Mouse (Mus musculus) lung, embryonic 14.5 days (tissue): ENCODE results near the gene Stim1. TPM values are rescaled to one million over a fixed set of nuclear protein-coding genes. Genes with fewer than 3 reads are reported as not detected.

Source experiments
- ATAC-seq: fragments of 200-750 bp; cut with Nextera tagmentation; 2 replicates; pipeline ENCODE4 v1.8.0; 2017; ENCODE audit warnings: mild to moderate bottlenecking, moderate TSS enrichment, moderate library complexity; ENCODE audit not compliant: insufficient read depth
- DNase-seq: peaks from one replicate; pipeline ENCODE4 v3.0.0-alpha.2; 2015
- H3K27ac ChIP-seq: fragments of 300-500 bp; sonication (generic); 2 replicates; pipeline ENCODE4 v1.5.1; 2014; ENCODE audit warnings: low read depth, mild to moderate bottlenecking, moderate library complexity
- H3K27me3 ChIP-seq: fragments of 300-500 bp; sonication (generic); 2 replicates; pipeline ENCODE4 v1.6.1; 2014; ENCODE audit warnings: low read length, control low read depth; ENCODE audit not compliant: insufficient read depth
- H3K36me3 ChIP-seq: fragments of 300-500 bp; sonication (generic); 2 replicates; pipeline ENCODE4 v1.6.1; 2014; ENCODE audit warnings: control low read depth; ENCODE audit not compliant: insufficient read depth
- H3K4me1 ChIP-seq: fragments of 300-500 bp; sonication (generic); 2 replicates; pipeline ENCODE4 v1.6.1; 2014; ENCODE audit warnings: antibody characterized with exemption, control low read depth; ENCODE audit not compliant: insufficient read depth
- H3K4me2 ChIP-seq: fragments of 300-500 bp; sonication (generic); 2 replicates; pipeline ENCODE4 v1.6.1; 2014; ENCODE audit warnings: mild to moderate bottlenecking
- H3K4me3 ChIP-seq: fragments of 300-500 bp; sonication (generic); 2 replicates; pipeline ENCODE4 v1.5.1; 2014; ENCODE audit warnings: low read depth, low read length
- H3K9ac ChIP-seq: fragments of 300-500 bp; sonication (generic); 2 replicates; pipeline ENCODE4 v1.6.1; 2014
- H3K9me3 ChIP-seq: fragments of 300-500 bp; sonication (generic); 2 replicates; pipeline ENCODE4 v1.6.1; 2016; ENCODE audit warnings: low read depth, low read length, control low read depth
- CTCF ChIP-seq: IDR thresholded peaks from 2 replicates; pipeline ENCODE4 v1.5.1; 2016; ENCODE audit warnings: antibody characterized with exemption, low read depth
- WGBS: fragments of 180-500 bp; shearing (Covaris S2); extraction: QIAGEN DNeasy Blood & Tissue Kit; methylation state at CpG from one replicate; pipeline ENCODE4 v1.1.7; 2014; 5-methylcytosine and 5-hydroxymethylcytosine counted together
- polyA plus RNA-seq: library from polyadenylated mRNA; unstranded; fragments of >200 nt; fragmentation: Nextera tagmentation; extraction: Ambion mirVana; gene quantifications from 2 replicates; pipeline ENCODE4 v1.2.1, GENCODE M21; 2014

Gene Stim1
- polyA plus RNA-seq, 1 experiment from 2014 or later = 15.9 TPM

GRCm38 (mm10) chr7:102441657-102442391, 174.2 kb downstream of the Stim1 start, which contains the start of gene Rrm1:
Gene Rrm1 (plus strand): TSS chr7:102441695.
- peaks cover 8% of the 10 kb centered on the region for H3K4me1 ChIP-seq
- H3K4me2 ChIP-seq = peak within 1 kb of the TSS; percentile 71
- no peaks in the 10 kb centered on the region for H3K27me3 ChIP-seq
- peaks cover 28% of the 10 kb centered on the region for H3K36me3 ChIP-seq
- H3K27ac ChIP-seq = peak within 1 kb of the TSS; percentile 95
- DNase-seq (peak; percentile 99), ATAC-seq (peak; percentile 99)
- under 1% methylated on average over 56 of the region's 56 CpGs for WGBS
- peak within 1 kb of the TSS; percentile 94 for H3K9ac ChIP-seq
- no peaks in the 10 kb centered on the region for H3K9me3 ChIP-seq
- no peak for TF ChIP-seq CTCF
- peak within 1 kb of the TSS; percentile 78 for H3K4me3 ChIP-seq

GRCm38 (mm10) chr7:102442432-102442831, 174.8 kb downstream of the Stim1 start:
- peak overlapping the region; percentile 71 for H3K4me2 ChIP-seq
- peaks cover 33% of the 10 kb centered on the region for H3K36me3 ChIP-seq
- peak; percentile 13 for DNase-seq
- no peaks in the 10 kb centered on the region for H3K9me3 ChIP-seq
- peak overlapping the region; percentile 94 for H3K9ac ChIP-seq
- H3K27ac ChIP-seq = peak overlapping the region; percentile 95
- ATAC-seq = 0 out of 2 replicates have a peak, but pooled peaks have one; percentile 1
- under 1% methylated on average over 4 of the region's 4 CpGs for WGBS
- TF ChIP-seq CTCF = no peak
- H3K4me1 ChIP-seq = peaks cover 8% of the 10 kb centered on the region
- H3K27me3 ChIP-seq = no peaks in the 10 kb centered on the region
- H3K4me3 ChIP-seq = peak overlapping the region; percentile 78

- Histone ChIP-seq H3K4me3 (no peak overlapping the region), H3K9me3 (no peaks in the 10 kb centered on the region), H3K27ac (no peak overlapping the region), H3K4me1 (peaks cover 8% of the 10 kb centered on the region), H3K36me3 (peaks cover 48% of the 10 kb centered on the region), H3K9ac (no peak overlapping the region), H3K27me3 (no peaks in the 10 kb centered on the region), H3K4me2 (peak overlapping the region; percentile 46)
- ATAC-seq (no peak), DNase-seq (no peak)
- 74% methylated on average over 2 of the region's 2 CpGs for WGBS
- TF ChIP-seq CTCF = no peak
These were observed 176.7 kb downstream of the Stim1 start for GRCm38 (mm10) chr7:102444301-102444700.

GRCm38 (mm10) chr7:102446438-102446837, 178.8 kb downstream of the Stim1 start:
- ATAC-seq (no peak), DNase-seq (no peak)
- H3K4me3 ChIP-seq = no peak overlapping the region
- TF ChIP-seq CTCF = no peak
- H3K27ac ChIP-seq = no peak overlapping the region
- H3K4me1 ChIP-seq = peaks cover 8% of the 10 kb centered on the region
- H3K27me3 ChIP-seq = no peaks in the 10 kb centered on the region
- H3K9me3 ChIP-seq = no peaks in the 10 kb centered on the region
- H3K9ac ChIP-seq = no peak overlapping the region
- H3K4me2 ChIP-seq = no peak overlapping the region
- WGBS = 91% methylated on average over 9 of the region's 9 CpGs
- H3K36me3 ChIP-seq = peaks cover 68% of the 10 kb centered on the region

- H3K4me1 ChIP-seq = no peaks in the 10 kb centered on the region
- H3K4me3 ChIP-seq = no peak overlapping the region
- ATAC-seq (no peak), DNase-seq (no peak)
- TF ChIP-seq CTCF = no peak
- H3K9me3 ChIP-seq = no peaks in the 10 kb centered on the region
- WGBS = 86% methylated on average over 5 of the region's 5 CpGs
- H3K36me3 ChIP-seq = peaks cover 97% of the 10 kb centered on the region
- H3K27ac ChIP-seq = no peak overlapping the region
- H3K4me2 ChIP-seq = no peak overlapping the region
- H3K27me3 ChIP-seq = no peaks in the 10 kb centered on the region
- H3K9ac ChIP-seq = no peak overlapping the region
These were observed 191.2 kb downstream of the Stim1 start for GRCm38 (mm10) chr7:102458618-102459380.

GRCm38 (mm10) chr7:102467566-102467965, 200.0 kb downstream of the Stim1 start:
- Histone ChIP-seq H3K27ac (no peak overlapping the region), H3K4me1 (no peaks in the 10 kb centered on the region), H3K9me3 (no peaks in the 10 kb centered on the region), H3K36me3 (peaks cover 69% of the 10 kb centered on the region), H3K4me3 (no peak overlapping the region), H3K4me2 (no peak overlapping the region), H3K27me3 (no peaks in the 10 kb centered on the region), H3K9ac (no peak overlapping the region)
- no peak for TF ChIP-seq CTCF
- WGBS = 89% methylated on average over 8 of the region's 8 CpGs
- no peak for DNase-seq
- no peak for ATAC-seq

GRCm38 (mm10) chr7:102472675-102473074, 205.1 kb downstream of the Stim1 start:
- 58% methylated on average over 5 of the region's 5 CpGs for WGBS
- H3K4me3 ChIP-seq = no peak overlapping the region
- no peak for DNase-seq
- no peak overlapping the region for H3K9ac ChIP-seq
- no peaks in the 10 kb centered on the region for H3K9me3 ChIP-seq
- no peak for ATAC-seq
- no peaks in the 10 kb centered on the region for H3K27me3 ChIP-seq
- TF ChIP-seq CTCF = no peak
- H3K4me1 ChIP-seq = no peaks in the 10 kb centered on the region
- H3K4me2 ChIP-seq = no peak overlapping the region
- no peak overlapping the region for H3K27ac ChIP-seq
- H3K36me3 ChIP-seq = peaks cover 20% of the 10 kb centered on the region
